Mouse (Mus musculus) hematopoietic stem cell, adult 5-6 weeks (primary cell): ENCODE data around the gene Bmp5. TPM values are rescaled to one million over a fixed set of nuclear protein-coding genes. Genes with fewer than 3 reads are reported as not detected.

ENCODE experiments used
- ATAC-seq, 2 experiments: fragments of 125-278 bp in 1 of 2; replicated peaks in 1 of 2; 2 replicates each; pipeline ENCODE4 v1.8.0; 2016 to 2017; ENCODE audit warnings: inconsistent platforms in 2 of 2, mild to moderate bottlenecking in 2 of 2, moderate number of reproducible peaks in 2 of 2, low read depth in 1 of 2, moderate TSS enrichment in 1 of 2; ENCODE audit not compliant: low FRiP score in 2 of 2, poor library complexity in 2 of 2, severe bottlenecking in 2 of 2, insufficient read depth in 1 of 2, low TSS enrichment in 1 of 2
- total RNA-seq: library from RNA; stranded (forward); fragments of 172-1452, 232-1000 nt; gene quantifications from 2 replicates; pipeline ENCODE4 v1.2.3, GENCODE M21; 2017

The Bmp5 gene
- total RNA-seq, 1 experiment from 2014 or later: not detected

DNA sequence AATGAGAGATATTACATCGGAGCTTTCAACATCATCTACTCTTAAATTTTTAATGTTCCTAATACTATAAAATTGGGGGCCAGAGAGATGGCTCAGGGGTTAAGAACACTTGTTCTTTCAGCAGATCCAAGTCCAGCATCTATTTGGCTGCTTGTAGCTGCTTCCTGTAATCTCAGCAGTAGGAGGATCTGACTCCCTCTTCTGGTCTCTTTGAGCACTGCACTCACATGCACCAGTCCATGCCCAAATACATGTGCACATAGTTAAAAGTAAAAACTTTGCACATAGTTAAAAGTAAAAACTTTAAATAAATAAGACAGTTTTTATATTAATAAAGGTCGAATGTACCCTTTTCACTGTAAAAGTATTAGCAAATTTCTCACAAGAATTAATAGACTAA lies 130.3 kb downstream of the Bmp5 start:
- no peak for ATAC-seq

- ATAC-seq: no peak
Observed at GRCm38 (mm10) chr9:75910112-75910799, 135.1 kb downstream of the Bmp5 start.

DNA sequence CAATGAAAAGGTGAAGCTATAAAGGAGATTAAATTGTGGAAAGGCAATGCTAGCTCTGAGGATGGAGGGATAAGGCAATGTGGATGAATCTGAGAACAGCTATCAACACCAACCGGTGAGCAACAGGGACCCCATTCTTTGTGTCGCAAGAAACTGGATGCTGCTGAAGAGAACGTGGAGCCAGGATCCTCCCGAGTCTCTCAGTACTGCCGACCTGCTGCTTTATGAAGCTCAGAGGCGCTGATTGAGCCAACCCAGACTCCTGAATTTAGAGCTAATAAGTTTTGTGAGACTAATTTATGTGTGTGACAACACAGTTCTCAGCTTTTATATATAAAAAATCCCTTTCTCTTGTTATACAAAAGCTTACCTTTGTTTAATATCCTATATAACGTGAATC lies 136.4 kb downstream of the Bmp5 start:
- ATAC-seq: no peak

GRCm38 (mm10) chr9:75916027-75916426 lies 140.9 kb downstream of the Bmp5 start:
- no peak for ATAC-seq

DNA sequence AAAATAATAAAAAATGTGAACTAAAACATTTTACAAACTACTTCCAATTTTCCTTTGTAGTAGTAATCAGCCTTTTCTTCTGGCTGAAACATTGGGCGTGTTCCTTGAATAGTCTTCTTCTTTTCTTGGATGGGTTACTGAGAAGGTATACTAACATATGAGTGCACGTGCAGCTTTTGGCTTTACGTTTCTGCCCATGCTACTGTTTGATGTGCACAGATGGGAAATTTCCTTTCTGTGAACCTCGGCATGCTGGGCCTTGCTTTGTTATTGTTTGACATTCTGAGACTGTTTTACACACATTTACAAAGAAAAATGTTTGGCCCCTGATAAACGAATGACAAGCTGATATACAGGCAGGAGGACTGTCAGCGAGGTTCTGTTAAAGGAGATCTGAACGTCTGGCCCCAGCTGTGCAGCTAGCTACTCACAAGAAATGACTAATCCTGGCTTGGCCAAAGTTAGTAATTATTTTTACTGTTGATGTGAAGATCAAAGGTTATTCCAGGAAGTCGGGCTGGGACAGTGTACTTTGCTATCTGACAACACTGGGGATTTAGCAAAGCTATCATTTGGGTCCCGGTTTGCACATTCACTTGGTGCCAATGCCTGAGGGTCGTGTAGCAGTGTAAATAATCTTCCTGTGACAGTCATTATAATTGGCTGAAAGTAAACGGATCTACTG lies 152.2 kb downstream of the Bmp5 start:
- no peak for ATAC-seq

DNA sequence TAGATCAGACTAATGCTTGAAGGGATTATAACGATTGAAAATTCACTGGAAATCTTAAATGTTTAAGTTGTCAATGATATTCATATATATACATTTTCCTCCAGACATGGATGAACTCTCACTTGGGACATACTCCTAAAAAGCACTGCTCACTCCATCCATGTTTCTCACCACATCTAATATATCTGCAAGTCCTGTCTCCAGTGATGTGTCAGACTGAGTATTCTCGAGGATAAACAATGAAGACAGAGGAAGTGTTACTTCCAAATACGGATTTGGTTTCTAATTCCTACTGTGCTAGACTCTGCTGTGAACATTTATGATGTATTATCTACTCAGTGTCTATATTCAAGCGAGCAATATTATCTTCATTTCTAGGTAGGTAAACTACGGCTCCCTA lies 152.9 kb downstream of the Bmp5 start:
- ATAC-seq: no peak

GRCm38 (mm10) chr9:75944663-75945062 lies 169.5 kb downstream of the Bmp5 start:
- ATAC-seq: no peak

Other genes with a start within 250 kb of the Bmp5 start
- 103 and 104 TPM in 2 replicates for gene Tmod3, start 215.7 kb upstream of the Bmp5 start, total RNA-seq
- not detected in 2 replicates for gene Tmod2, start 164.0 kb upstream of the Bmp5 start, total RNA-seq
- gene Lysmd2, start 149.6 kb upstream of the Bmp5 start, total RNA-seq: 13.0 and 14.2 TPM in 2 replicates
- gene Scg3, start 91.3 kb upstream of the Bmp5 start, total RNA-seq: not detected in 2 replicates
- not detected in 2 replicates for gene Hmgcll1, start 239.5 kb downstream of the Bmp5 start, total RNA-seq